Mouse (Mus musculus) gonadal fat pad, adult 2 months (tissue): ENCODE data around the gene Zfp354c. TPM values are rescaled to one million over a fixed set of nuclear protein-coding genes. Genes with fewer than 3 reads are reported as not detected.

Experiments used
- DNase-seq: peaks from one replicate; pipeline ENCODE4 v3.0.0-alpha.2; 2012; ENCODE audit warnings: low read depth
- polyA plus RNA-seq: library from polyadenylated mRNA; depleted of rRNA; stranded (reverse); fragments of >200 nt; gene quantifications from 2 replicates; pipeline ENCODE4 v1.2.3, GENCODE M21; 2012; rRNA removed

Zfp354c gene
- 1.4 and 1.5 TPM in 2 replicates for polyA plus RNA-seq

DNA sequence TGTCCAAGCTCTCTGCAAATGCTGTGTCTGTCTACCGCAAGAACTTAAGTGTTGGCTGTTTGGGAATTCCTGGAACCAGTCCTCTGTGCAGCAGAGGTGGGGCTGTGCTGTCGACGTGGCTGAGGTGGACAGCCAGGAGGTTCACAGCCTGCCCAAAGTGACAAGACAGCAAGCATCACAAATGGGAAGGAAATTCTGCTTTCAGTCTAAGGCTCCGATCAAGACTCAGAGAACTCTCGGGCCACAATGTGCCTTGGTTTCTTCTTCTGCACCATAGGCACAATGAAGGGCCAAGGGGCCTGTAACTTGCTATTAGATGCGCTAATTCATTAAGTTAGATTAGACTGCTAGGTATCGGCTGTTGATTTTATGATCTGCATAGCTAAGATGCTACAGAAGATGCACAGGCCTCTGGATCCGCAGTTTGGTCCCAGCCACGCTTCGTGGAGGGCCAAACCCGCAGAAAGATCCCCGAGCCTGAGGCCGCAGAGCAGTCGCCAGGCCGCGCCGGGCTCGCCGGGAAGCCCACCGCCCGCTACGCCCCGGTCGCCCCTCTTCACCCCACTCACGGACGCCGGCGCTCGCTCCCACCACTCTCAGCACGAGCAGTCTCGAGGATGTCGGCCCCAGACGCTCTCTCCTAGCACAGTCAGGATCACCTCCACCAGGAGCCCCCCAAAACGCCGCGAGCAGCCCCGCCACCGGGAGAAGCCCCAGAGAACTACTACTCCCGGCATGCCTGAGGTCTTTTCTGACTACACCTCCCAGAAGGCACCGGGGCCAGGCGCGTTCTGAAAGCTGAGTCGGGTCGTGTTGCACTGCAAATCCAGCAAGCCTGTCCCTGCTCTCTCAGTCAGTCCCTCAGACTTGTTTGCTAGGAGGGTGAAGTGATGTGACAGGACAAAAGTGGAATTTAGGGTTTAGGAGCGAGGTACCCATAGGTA is at the start of gene Zfp354c:
TSS of gene Zfp354c (minus strand) at position 715 of the 944 bp plus-strand sequence.
- DNase-seq, result no peak

DNA sequence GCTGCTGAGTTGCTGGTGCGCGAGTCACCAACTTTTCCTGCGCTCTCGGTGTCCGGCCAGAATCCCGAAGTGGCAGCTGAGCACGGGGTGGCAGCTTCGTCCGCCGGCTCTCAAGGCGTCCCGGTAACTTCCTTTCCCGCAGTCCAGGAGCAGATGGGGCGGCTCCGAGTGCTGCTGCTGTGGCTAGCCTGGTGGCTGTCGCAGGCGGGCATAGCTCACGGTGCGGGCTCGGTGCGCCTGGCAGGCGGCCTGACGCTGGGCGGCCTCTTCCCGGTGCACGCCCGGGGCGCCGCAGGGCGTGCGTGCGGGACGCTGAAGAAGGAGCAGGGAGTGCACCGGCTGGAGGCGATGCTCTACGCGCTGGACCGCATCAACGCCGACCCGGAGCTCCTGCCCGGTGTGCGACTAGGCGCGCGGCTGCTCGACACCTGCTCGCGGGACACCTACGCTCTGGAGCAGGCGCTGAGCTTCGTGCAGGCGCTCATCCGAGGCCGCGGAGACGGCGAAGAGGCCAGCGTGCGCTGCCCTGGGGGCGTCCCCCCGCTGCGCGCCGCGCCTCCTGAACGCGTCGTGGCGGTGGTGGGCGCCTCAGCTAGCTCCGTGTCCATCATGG is 23.6 kb upstream of the Zfp354c start:
- DNase-seq, result no peak

DNA sequence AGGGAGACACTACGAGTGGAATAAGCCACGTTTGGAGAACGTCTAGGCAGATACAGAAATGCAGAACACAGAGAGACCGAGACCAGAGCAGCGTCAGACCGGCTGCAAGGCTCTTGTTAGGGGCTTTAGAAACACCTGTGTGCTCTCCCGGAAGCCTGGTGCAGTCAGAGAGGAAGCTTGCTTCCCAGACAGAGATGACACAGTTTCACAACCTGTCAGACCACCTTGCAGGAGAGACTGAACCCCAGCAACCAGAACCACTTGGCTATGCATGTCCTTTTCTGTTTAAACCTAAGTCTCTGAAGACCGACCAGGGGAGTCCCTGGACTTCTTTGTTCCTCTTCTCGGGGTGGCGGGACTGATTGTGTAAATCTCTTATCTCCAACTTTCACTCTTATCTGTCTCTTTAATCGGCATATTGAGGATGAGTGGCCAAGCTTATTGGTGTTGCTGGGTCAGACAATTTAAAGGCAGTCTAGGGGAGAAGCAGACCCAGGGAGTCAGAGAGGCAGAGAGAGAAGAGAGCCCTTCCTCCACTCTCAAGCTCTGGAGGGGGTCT is 22.7 kb upstream of the Zfp354c start, which contains the start of gene Grm6:
TSS of gene Grm6 (plus strand) at position 509 of the 559 bp plus-strand sequence.
- no peak for DNase-seq

DNA sequence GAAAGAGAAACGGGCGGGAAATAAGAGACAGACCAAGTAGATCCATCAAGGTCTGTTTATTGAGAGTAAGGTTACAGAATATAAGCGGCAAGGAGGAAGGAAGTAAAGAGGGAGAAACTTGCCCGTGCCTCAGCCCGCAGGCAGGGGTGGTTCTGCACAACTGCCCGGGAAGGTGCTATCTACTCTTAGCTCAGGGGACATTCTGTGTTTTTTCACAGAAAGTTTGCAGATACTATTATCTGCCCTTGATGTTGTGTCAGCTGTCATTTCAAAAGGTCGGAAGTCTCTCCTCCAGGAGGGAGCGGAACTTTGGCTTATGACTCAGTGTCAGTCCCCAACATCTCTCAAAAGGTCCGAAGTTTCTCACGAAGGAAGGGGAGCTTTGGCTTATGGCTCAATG is 21.8 kb upstream of the Zfp354c start:
- no peak for DNase-seq

DNA sequence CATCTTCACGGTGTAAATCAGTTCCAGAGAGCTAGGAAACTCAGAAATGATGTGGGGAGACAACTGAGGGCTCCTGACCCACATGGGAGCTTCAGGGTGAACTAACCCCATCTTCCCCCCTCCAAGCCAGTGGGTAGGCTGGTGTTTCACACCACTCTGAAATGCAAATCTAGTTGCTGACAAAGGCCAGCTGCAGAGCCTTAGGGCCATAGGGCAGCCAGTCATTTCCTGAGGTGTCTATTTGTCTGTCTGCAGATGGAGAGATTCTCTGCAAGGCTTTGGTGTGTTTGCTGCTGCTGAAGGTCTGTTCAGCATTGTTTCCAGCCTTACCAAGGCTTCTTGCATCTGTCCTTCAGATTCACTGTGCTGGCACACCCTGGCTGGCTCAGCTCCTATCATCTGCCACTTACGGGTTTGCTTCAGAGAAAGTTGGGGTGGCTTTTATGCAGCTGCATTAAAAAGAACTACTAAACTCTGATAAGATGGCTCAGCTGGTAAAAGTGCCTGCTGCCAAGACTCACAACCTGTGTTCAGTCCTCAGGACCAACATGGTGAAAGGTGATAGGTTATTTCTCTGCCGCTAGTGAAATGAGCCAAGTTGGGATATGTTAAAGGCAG is 21.1 kb upstream of the Zfp354c start:
- no peak for DNase-seq

DNA sequence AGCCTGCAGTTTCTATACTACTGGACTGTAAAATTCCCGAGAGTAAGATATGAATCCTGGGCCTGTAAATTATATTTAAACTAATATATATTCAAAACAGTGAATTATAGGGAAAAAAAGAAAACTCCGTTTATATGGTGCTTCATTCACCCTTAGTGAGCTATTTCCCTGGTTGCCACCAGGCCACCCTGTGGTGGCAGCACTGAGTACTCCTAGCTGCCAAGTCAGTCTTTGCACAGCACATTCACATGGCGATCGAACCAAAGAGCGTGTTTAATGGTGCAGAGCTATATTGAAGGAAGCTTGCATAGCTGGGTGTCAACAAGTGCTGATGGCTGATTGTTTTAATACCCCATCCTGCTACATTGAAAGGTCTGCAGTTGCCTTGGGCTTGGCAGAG is 19.5 kb upstream of the Zfp354c start:
- DNase-seq, result no peak

DNA sequence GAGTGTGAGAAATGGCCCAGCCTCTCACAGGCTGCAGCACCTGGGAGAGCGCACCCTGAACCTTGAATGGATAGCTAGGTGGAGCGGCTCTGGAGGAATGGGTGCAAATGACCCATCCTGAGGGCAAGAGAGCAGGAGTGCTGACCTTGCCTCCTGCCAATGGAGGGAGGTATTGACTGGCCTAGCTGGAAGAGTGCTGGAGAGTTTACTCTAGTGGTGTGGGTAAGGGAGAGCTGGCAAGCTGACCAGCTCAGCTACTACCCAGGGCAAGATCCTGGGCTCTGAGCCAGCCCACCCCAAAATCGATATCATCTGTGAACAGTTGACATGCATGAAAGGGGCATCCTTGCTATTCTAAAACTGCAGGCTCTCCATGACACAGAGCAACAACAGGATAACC is 18.4 kb upstream of the Zfp354c start:
- DNase-seq, result no peak

DNA sequence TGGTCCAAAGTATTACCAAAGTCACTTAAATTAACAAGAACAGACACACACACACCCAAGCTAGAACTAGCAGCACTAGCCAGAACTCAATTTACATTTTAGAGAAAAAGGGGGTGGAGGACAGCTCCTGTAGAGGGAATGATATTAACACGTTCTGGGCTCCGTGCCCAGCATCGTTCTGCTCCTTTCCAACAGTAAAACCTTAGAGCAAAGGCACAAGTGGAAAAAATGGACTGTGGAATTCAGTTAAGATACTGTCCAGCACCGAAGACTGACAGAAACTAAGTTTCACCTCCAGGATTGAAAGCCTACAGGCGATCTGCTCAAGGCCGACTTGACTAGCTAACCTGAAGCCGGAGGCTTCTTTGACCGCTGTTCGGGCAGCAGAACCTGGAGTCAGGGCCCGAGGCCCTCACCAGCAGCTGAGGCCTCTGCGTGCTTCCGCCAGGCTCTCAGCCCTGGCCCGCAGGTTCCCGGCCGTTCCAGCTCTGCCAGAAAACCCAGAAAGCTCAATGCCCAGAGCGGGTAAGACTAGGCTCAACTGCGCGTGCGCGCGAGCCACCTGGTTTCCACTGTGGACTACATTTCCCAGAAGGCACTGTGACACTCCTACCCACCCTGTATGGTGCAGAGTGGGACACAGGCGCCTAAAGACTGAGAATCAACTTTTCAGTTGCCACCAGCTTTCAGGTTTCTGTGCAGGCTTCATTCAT is 13.7 kb upstream of the Zfp354c start, which contains the start of gene Zfp879:
TSS of gene Zfp879 (minus strand) at position 530 of the 713 bp plus-strand sequence.
- DNase-seq, result no peak

DNA sequence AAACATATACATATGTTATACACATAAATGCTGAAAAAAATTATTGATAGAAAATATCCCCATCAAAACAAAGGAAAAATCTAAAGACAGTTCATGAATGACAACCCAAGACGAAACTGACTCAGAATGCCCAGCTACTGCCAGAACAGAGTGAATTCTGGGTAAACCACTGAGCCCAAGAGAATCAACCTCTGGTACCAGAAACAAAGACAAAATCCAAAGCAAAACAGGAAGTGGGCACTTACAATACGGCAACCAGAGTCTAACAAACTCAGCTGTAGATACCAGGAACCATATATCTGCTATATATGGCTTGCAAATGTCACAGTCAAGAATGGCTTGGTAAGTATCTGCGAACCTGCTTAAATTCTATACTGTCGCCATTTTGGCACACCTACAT is 8.2 kb upstream of the Zfp354c start:
- DNase-seq, result no peak

DNA sequence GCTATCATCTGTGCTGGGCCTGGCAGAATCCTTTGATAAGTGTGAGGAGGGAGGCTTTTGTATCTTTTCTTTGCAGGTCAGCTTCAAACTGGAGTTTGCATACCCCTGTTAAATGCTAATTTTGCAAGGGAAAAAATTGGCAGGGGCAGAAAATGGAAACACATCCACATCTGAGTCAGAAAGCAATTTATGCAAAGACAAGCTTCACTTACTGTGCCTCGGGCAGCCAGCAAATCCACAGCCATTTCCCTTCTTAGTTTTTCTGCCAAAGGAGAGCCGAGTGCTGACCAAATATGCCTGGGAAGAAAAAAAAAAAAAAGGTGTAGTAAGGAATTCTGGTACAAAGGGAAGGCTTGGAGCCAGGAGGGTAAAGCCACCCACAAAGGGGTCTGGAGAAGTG is 1.3 kb downstream of the Zfp354c start:
- no peak for DNase-seq

DNA sequence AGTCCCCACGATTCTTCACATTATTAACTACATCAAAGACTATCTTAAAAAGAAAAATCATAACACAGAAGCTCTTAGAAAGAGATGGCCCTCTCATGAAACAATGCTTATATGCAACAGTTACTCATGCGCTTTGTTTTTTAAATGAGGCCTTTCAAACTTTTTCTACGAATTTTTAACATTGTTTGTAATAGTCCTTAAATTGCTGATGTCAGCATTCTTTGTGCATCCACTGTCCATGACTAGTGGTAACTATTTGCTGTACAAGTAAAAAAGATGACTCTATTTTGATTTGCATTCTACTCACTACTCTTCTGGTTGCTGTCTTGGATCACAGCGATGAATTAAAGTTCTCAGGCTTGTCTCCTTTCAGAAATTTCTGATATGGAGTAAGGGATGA is 13.3 kb downstream of the Zfp354c start:
- DNase-seq, result no peak

DNA sequence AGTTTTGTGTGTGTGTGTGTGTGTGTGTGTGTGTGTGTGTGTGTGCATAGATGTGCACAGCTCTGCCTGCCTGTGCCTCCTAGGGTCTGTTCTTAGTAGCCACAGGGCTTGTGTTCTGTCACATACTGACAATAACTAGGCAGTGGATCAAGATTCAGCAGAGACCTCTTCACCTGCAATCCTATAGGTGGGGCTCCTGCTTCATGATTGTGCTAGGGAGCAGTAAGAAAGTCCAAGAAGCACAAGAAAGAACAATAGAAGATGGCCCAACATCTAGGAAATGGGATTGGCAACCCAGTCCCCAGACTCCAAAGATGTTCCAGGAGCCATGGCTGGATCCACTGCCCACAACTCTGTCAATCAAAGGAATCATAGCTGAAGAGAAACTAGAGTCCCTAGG is 28.7 kb downstream of the Zfp354c start:
- DNase-seq, result no peak

DNA sequence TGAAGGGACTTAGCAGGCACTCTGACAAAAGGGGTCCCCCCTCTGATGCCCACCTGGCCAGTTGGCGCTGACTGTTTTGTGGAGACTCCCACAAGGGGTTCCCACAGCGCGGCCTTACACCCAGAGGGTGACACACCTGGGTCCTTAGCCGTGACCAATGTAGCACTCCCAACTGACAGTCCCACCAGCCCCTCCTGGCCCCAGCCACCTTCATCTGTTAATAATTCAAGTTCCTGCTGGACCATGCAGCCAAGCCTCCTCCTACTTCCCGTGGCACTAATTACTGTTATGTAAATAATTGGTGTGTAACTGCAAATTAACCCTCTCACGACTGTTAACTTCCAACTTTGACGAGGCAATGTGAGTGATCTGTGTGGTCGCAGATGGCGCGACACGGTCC is 29.9 kb downstream of the Zfp354c start:
- no peak for DNase-seq

DNA sequence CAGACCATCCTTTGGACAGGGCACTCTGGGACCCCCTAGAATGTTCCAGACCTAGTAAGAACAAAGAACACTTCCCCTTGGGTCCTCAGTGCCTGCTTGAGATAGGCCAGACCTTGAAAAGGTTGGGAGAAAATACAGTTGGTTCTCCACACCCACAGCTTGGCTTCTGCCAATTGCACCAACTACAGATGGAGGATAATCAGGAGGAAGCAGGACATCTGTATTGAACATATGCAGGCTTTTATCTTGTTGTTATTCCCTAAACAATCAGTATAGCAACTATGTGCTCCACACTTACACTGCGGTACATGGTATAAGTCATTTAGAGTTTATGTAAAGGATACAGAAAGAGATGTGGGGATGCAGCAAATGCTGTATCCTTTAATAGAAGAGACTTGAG is 56.5 kb downstream of the Zfp354c start:
- no peak for DNase-seq

DNA sequence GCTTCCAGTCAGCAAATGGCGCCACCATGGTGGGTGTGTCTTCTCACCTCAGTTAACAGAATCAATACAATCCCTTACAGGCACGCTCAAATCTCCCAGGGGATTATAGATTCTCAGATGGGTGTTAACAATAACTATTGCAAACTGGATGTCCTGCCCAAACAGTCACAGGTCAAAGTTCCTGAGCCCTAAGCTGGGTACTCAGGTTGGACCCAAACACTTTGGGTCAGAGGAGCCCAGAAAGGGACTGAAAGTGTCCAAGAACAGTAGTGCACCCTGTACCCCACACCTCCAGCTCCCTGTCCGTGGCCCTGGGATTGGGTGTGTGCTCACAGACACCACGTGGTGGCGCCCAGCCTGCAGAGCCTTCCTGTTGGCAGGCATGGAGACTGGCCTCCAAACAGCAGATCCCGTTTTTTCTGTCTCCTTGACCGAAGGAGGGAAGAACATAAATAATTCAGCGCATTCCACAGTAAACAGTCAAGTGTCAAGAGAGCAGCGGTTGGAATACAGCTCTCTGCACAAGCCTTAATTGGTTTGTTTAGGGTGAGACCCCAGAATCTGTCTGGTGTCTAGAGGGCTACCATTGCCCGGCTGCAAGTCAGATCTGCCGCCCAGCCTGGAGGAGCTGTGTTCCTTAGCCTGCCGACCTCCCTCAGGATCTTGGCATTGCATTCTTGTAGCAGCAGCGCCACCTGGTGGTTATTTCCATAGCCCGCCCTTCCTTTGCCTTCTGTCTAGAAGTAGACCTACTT is 58.4 kb downstream of the Zfp354c start:
- DNase-seq, result no peak

DNA sequence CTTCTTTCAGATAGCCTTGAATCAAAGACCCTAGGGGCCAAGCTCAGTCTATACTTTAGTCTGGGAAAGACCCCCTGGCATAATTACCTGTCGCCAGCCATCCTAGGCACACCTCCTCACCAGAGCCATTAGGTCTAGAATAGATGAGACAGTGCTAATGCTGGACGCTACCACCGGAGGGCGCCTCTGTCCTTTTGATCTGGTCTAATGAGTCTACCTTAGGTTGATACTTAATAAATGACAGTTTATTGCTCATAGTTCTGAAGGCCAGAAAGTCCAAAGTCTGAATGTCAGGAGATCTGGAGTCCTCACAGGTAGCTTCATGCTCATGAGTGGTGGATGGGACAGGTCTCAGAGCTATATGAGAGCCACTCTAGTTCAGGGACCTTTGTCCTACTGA is 60.5 kb downstream of the Zfp354c start:
- DNase-seq, result no peak

DNA sequence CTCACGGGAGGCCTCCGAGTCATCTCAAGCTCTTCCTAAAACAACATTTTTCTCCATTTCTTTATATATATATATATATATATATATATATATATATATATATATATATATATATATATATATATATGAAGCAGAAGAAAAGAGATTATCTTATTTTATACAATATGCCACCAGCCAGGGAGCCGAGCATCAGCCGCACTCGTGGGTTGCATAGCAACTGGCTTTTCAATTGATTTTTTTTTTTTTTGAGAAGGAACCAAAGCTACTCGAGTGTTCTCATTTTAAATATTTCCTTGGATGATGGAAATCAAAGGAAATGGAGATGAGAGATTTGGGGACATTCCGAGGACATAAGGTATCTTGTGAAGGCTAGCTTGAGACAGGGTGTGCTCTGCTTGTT is 61.1 kb downstream of the Zfp354c start:
- DNase-seq, result no peak
